Mouse (Mus musculus) right cerebral cortex, adult 18-20 months (tissue): ENCODE results near the gene Trp53rka.
A peak's percentile ranks its signal among the peaks of the same experiment; 100 is the strongest.
"Not testable (repeated sequence)": the region's sequence is repeated elsewhere in the genome, so short reads cannot be mapped to it uniquely, and the experiment has no call there.

Source experiments
- DNase-seq: peaks from one replicate; pipeline ENCODE4 v3.0.0; 2022; ENCODE audit warnings: mixed read lengths

Trp53rka gene

DNA sequence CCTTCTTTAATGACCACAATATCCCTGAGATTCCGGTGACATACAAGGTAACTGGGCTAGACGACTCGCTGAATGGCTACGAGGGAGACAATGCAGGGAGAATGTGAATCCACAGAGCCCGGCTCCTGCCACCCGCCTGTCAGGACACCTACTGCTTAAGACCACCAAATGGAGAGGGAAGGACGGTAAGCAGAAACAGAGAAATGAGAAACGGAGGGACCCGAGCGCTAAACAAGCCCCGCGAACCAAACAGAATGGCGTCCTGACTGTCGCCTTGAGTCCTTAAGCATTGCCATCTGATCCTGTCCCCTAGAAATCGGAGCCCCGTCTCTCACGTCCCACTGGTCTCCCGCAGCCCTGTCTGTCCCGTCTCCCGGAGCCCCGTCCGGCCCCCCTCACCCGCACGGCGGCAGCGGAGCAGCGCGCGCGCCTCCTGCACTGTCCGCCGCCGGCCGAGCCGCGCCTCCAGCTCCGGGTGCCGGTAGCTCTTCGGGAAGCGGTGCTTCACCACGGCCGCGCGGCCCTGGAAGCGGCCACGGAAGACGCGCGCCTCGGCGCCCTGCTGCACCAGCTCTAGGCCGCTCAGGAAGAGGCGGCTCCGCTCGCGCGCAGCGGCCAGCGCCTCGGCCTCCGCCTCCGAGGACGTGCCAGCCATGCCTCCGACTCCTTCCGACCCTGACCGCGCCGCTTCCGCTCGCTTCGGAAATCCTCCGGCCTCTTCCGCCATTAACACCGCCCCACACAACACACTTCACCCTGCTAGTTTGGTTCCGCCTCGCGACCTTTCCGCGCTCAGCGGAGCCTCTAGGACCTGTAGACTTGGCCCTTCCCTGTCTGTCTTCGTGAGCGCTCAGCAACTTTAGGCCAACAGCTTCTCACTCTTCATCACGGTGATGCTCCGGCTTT lies at the start of gene Trp53rka:
Trp53rka (minus strand) TSS at position 677 of the 906 bp plus-strand sequence.
- peak; percentile 86 for DNase-seq

DNA sequence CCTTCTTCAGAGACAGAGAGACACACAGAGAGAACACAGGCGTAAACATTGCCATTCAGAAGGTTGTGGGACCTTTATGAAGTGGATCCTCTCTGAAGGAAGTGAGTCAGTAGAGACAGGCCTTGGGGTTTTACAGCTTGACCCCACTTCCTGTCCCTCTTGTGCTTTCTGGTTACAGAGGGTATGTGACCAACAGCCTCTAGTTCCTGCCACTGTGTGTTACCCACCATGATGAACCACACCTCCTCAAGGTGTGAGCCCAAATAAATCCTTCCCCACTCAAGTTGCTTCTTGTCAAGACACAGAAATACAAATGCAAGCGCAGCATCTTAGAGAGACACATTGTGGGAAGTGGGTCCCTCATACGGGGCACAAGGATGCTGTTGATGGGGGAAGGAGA lies 47.9 kb upstream of the Trp53rka start:
- no peak for DNase-seq

DNA sequence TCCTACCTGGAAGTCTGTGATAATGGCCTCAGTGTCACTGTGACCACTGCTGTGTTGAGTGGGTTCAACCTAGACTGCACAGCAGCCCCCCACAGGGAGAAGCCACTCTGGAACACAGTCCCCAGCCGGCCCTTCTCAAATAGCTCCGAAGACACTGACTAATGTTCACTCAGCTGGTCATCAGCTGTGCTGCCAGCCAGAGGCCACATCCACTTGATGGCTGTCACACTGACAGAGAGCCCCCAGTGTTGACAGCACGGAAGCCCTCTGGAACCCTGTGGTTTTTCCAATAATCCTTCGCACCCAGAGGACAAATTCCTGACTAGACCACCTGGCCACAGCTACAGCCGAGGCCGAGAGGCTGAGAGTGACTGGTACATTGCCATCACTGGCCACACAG lies 40.7 kb upstream of the Trp53rka start:
- DNase-seq: no peak

DNA sequence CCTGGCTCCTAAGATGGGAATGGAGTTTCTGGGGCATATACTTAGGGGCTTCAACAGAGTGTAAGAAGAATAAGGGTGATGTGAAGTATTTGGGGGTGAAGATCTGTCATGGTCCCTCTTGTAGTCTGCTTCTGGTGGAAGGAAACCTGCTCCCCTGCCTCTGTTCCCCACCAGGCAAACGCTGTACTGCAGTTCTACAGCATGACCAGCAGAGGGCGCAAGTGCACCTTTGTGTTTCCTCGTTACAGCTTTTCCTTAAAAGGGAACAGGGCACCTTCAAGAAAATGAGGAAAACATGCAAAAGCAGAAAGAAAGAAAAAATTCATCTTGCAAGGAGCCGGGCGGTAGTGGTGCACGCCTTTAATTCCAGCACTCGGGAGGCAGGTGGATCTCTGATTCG lies 36.0 kb upstream of the Trp53rka start:
- peak; percentile 31 for DNase-seq

DNA sequence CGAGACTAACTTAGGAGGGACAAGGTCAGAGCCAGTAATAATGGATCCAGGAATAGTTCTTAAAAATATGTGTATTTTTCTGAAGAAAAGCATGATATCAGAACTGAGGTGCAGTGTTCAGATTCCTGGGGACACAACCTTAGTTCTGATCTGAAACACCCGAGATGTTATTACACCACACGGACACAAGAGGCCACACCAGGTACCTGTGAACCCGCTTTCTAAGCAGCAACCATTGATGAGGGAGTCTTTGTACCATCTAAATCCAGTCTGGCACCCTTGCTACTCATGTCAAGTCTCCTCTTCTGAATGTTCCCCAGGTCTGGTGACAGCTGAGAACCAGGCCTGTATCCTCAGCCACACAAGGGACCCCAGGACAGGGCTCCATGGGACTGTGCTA lies 32.5 kb upstream of the Trp53rka start:
- no peak for DNase-seq

DNA sequence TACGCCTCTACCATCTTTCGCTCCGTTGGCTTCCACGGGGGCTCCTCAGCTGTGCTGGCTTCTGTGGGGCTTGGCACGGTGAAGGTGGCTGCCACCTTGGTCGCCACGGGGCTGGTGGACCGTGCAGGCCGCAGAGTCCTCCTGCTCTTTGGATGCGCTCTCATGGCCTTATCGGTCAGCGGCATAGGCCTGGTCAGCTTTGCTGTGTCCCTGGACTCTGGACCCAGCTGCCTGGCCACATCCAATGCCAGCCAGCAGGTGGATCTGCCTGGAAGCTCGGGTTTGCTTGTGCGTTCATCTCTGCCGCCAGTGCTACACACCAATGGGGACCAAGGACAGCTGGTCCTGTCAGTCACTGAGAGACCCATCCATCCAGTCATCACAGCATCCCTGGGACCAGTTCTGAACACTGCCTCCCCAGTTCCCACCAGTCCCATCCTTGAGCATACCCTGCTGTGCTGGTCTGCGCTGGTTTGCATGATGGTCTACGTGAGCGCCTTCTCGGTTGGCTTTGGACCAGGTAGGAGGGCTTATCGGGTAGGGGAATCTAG lies 22.1 kb upstream of the Trp53rka start:
- no peak for DNase-seq

DNA sequence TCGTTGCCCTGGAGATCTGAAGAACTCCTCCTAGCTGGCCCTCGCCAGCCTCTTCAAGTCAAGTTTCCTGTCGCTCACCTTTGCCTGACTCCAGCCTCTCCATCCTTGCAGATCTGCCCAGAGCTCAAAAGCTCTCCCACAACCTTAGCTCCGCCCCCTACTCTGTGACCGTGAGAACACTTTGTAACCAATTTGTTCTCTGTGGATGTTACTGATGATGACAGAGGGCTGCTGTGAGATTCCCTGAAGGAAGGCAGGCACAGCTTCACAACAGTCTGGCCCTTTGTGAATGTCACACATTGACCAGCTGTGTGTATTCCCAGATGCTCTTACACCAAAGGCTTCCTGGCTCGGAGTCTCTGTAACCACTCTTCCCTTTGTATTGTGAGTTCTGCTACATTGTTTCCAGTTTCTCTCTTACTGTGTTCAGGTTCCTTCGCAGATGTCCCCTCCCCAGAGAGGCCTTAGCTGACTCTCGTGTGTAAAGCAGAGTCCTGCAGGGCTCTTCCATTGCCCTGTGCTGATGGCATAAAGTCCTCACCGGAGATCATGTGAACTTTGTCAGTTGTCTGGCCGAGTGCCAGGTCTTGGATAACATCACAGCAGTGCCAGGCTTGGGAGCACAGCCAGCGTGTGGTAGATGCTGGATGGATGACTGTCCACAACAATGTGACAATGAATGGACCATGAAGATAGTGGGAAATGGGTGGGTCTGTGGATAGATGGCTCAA lies 19.9 kb upstream of the Trp53rka start:
- no peak for DNase-seq

DNA sequence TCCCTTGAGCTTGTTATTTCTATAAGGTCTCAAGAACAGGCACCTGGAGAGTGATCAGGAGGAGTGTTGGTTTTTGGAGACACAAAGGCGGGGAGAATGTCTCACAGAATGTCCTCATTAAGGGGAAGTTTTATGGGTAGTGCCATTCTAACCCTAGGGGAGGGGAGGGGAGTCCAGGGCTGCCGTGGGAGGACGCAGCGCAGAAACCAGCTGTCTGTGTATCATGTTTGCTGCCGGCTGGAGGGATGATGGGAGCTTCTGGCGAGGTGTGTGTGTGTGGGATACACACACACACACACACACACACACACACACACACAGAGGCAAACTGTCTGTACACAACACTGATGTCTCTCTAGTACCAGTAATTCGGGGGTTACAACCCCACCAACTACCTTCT lies 19.3 kb upstream of the Trp53rka start:
- peak; percentile 29 for DNase-seq

DNA sequence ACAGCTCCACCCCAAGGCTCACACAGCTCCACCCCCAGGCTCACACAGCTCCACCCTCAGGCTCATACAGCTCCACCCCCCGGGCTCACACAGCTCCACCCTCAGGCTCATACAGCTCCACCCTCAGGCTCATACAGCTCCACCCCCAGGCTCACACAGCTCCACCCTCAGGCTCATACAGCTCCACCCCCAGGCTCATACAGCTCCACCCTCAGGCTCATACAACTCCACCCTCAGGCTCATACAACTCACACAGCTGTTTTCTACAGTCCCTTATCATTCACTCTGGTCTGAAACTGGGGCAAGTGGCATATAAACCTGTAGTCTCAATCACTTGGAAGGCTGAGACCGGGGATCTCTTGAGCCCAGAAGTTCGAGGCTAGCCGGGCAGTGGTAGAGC lies 18.4 kb upstream of the Trp53rka start:
- DNase-seq: not testable (repeated sequence)

DNA sequence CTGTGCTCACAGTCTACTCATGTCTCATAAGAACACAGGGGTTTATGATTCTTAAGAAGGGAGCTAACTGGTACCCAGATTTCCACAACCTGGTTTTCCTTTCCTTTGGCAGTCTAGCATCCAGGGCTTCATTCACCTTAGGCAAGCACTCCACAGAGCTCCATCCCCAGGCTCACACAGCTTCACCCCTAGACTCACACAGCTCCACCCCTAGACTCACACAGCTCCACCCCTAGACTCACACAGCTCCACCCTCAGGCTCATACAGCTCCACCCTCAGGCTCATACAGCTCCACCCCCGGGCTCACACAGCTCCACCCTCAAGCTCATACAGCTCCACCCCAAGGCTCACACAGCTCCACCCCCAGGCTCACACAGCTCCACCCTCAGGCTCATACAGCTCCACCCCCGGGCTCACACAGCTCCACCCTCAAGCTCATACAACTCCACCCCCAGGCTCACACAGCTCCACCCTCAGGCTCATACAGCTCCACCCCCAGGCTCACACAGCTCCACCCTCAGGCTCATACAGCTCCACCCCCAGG lies 17.9 kb upstream of the Trp53rka start:
- not testable (repeated sequence) for DNase-seq

DNA sequence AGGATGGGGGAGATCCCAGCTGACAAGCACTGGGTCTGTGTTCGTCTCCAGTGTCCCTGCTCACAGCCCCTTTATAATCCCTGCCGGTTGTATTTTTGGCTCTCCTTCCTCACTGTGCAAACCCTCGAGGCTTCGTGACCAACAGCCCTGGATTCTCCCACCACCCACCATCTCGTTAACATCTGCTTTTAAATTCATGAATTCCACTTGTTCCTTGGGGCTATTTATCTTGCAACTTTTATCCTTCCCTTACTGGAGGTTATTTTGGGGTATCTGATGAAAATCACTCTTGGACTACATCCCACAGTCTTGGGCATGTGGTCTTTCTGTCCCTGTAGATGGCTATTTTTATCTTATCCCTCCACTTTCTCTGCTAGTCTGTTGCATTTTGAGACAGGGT lies 17.3 kb upstream of the Trp53rka start:
- peak; percentile 51 for DNase-seq

DNA sequence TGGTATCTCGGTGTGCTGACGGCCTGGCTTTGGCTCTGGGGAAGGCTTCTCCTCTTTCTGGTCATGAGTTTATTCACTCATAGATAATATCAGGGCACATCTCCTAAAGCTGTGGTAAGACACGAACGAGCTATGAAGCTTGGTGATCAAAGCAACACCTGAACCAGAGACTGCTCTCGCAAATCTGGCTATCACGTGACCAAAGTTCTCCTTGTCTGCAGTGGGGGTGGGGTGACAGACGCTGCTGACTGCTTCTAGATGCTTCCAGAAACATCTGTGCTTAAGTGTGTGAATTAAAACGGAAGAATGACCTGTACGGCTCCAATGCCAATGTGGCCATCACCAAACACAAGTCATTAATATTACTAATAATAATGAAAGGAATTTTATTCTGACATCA lies 16.6 kb upstream of the Trp53rka start:
- no peak for DNase-seq

DNA sequence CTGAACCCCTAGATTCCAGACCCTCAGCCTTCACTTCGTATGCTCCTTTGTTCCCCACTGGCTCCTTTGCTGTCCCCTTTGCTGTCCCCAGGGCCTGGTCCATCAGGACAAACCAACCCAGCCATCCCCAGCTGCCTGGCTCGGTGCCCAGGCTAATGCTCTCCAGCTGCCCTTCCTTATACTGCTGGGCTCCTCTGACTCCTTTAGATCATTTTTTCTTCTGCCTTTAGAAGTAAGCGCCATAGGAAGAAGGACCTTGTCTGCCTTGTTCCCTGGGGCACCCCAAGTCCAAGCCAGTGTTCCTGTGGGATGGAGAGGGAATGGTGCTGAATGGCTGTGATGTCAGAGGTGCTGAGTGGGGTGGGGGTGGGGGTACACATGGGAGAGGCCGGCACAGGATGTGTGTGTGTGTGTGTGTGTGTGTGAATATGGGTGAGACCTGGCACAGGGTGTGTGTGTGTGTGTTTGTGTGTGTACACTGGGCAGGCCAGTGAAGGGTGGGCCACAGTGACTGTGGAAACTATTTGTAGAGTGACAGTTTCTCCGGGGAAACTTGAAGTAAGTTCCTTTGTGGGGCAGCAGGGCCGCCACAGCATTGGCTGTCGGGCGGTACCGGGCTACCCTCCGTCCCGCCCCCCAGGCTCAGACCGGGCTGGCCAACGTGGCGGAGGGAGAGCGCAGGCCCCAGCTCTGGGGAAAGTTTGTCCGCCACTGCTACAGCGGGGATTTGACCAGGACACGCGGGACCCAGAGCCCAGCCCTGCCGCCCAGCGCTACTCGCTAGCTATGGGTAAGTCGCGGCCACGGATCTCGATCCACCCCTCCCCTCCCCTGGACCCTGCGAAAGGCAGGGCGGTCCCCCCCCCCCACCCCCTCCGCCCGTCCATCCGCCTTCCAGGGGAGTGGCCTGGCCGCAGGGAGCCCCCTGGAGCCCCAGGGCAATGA lies 10.4 kb upstream of the Trp53rka start, which contains the start of gene Slc2a10:
Slc2a10 (plus strand) TSS at position 529 of the 945 bp plus-strand sequence.
- DNase-seq: no peak

DNA sequence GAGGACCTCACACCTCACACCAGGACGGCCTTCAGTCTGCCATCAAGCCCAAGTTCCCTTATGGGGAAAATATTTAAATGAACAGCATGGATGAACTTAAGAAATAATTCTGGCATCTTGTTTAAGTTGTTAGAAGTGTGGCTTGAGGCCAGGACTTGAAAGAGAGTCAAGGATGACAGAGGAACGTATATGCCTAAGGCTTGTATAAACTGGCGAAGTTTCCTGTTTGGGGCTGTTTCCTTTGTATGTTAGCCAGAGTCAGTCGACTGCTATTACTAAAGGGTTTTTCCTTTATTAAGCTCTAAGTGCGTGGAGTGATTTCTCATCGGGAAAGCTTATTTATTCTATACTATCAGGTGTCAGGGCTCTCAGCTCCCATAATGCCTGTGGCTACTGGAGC lies 5.7 kb upstream of the Trp53rka start:
- DNase-seq: no peak

DNA sequence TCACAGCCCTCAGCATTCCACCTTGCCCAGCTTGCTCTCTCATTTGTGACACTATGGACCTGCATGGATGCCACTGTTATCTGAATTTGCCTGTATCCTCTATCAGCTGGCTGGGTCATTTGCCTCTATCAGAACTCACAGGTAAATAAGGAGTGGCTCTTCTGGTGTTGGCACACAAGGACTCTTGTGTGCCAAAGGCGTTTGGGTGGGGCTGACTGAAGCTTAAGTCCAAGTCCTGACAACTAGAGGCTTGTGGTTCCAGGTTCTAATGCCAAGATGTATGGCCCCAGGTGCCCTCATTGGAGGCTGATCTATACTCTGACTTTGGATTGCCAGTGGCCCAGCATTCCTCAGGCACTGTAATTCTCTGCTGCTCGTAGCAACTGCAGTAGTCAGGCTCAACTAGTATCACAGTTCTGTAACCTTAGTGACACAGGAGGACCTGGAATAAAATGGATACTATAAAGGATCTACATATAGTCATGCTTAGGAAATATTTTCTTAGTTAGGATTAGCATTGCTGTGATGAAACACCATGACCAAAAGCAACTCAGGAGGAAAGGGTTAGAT lies 4.7 kb upstream of the Trp53rka start:
- no peak for DNase-seq

DNA sequence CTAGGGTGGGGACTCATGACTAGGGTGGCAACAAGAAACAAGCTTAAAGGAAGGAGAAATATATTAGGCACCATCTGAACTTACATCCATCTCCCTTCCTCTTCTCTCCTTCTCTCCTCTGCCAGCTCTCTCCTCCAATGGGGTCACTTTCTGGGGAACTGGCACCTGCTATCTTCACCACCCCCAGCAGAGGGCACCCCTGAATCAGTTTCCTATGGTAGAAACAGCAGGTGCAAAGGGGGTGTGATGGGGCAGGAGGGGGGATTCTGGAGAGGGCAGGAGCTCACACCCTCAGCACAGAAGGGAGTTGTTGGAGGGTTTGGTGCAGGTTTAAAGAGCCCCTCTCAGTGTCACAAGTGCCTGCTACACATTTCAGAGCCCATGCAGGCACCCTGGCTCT lies 3.1 kb upstream of the Trp53rka start:
- DNase-seq: peak; percentile 48

DNA sequence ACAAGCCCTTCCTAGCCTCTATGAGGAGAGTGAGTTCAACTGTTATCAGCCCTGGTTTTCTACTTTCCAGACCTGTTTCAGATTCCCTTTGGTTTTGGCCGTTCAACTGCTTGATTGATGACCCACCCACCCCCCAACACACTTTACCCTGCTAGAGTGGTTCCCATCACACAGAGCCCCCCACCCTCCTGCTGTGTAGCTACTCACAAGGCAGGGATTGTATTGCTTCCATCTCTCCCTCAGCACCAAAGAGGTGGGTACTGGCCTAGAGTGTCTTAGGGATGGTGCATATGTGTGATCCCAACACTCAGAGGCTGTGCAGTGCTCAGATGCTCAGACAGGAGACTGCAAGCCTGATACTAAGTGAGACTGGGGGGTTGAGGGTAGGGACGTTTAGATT lies 1.4 kb upstream of the Trp53rka start:
- DNase-seq: no peak

DNA sequence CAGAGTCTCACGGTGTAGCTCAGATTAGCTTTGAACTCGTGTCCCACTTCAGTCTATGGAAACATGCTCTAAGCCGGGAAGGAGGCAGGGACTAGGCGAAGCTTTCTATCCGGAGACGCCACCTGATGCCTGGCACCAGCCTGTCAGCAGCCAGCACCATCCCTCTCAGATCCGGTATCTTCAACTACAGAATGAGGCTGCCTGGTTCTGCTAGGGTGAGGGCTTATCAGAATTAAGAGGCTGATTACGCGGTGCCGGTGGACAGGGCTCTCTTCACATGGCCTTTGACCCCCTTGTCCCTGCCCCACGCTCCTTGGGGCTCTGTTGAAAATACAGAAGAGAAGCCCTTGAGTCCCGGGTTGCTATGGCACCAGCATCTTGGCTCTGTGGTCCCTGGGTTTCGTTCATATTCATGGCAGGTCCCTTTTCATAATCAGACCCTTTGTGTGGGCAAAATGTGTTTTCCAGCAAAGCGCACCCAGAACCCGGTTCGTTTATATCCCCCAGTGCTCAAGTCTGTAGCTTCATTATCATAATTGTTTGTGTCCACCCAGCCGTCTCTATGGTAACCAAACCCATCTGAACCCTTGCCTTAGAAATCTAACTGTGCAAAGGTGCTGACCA lies 575 bp upstream of the Trp53rka start:
- peak; percentile 52 for DNase-seq

DNA sequence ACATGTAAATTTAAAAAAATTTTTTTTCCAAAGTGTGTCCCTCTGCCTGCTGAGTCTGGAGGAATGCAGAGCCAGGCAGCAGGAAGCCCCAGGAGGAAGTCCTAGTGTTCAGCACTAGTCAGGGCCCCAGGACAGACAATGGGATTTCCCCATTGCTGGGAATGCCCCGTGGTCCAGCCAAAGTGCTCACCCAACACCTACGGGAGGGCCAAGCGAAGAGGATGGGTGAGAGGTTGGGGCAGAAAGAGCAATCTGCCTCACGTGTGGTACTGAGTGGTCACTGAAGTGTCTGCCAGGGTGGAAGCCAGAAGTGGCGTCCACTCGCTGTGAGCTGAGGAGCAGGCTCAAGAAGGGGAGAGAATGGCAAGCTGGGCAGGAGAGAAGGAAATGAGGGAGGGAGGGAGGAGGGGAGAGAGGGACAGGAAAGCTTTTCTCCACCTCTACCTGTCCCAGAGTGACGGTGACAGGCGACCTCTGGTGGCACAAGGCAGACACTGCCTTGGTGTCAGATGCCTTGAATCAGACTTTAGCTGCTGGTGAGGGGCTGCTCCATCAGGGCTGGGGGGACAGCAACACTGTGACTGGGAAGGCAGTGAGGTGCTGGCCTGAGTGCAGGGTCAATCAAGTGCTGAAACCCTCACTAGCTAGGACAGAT lies 6.1 kb downstream of the Trp53rka start:
- peak; percentile 59 for DNase-seq

DNA sequence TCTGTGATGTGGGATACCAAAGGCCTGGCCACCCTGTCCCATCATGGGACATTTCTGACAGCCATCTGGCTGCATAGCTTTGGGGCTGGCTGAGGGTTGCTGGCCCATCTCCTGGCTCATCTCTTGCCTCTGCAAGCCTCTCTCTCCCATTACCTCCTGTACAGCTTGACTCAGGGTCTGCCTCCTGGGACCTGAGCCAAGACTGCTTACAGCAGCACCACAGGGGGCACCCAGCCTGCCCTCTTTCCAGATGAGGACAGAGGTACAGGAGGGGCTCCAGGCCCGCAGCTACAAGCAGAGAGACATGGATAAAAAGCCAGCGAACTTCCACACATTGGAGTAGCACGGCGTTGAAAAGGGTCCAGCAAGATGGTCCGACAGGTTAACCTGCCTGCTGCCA lies 6.7 kb downstream of the Trp53rka start:
- DNase-seq: no peak

DNA sequence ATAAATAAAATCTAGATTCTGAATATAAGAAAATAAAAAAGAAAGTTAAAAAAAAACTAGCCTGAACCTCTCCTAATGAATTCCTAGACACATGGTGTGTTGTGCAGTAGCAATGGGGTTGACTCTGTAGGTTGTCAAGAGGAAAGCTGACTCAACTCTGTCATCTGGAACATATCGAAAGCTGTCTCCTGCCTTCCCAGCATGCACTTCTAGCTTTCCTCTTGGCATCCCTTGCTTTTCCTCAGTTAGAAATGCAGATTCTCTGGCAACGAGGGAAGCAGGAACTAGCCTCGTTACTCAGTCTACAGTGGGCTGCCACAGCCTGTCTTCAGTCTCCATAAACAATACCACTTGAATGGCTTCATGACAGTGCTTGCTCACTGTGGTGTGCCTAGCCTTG lies 7.3 kb downstream of the Trp53rka start:
- no peak for DNase-seq
